Mouse (Mus musculus): ENCODE data around the gene Lhb. TPM values are rescaled to one million over a fixed set of nuclear protein-coding genes. Genes with fewer than 3 reads are reported as not detected.

The Lhb gene
- polyA plus RNA-seq, 1 experiment, result 0.07 TPM

GRCm38 (mm10) chr7:45401521-45402085 is 19.0 kb upstream of the Lhb start:
- H3ac ChIP-seq (ENCODE audit: control insufficient read depth, insufficient read length), result no peak overlapping the region
- H3K27me3 ChIP-seq (ENCODE audit: control insufficient read depth, insufficient read depth, insufficient read length), result peaks cover 6% of the 10 kb centered on the region
- no peaks in the 10 kb centered on the region for H3K36me3 ChIP-seq (ENCODE audit: control insufficient read depth, insufficient read depth)
- no peak overlapping the region for H3K4me3 ChIP-seq
- H3K79me2 ChIP-seq (ENCODE audit: control insufficient read depth, insufficient read depth), result no peaks in the 10 kb centered on the region
- no peak overlapping the region for H3K4me2 ChIP-seq (ENCODE audit: low read depth)
- TF ChIP-seq CEBPB (IDR thresholded peaks at IDR 0.05; ENCODE audit: insufficient read depth, poor library complexity, severe bottlenecking) (no peak), TCF3 (IDR thresholded peaks at IDR 0.05; ENCODE audit: insufficient read length, low read depth) (no peak)

GRCm38 (mm10) chr7:45403532-45404261 is 16.9 kb upstream of the Lhb start:
- Histone ChIP-seq H3K27me3 (ENCODE audit: control insufficient read depth, insufficient read depth, insufficient read length) (peaks cover 10% of the 10 kb centered on the region), H3K4me3 (no peak overlapping the region), H3K36me3 (ENCODE audit: control insufficient read depth, insufficient read depth) (no peaks in the 10 kb centered on the region), H3ac (ENCODE audit: control insufficient read depth, insufficient read length) (no peak overlapping the region), H3K79me2 (ENCODE audit: control insufficient read depth, insufficient read depth) (no peaks in the 10 kb centered on the region), H3K4me2 (ENCODE audit: low read depth) (no peak overlapping the region)
- peak; percentile 79 for TF ChIP-seq USF1 (IDR thresholded peaks at IDR 0.05; ENCODE audit: low read depth)
- no peak for TF ChIP-seq POLR2AphosphoS2 (IDR thresholded peaks at IDR 0.05; ENCODE audit: insufficient read length, low read depth)

- H3K27me3 ChIP-seq (ENCODE audit: control insufficient read depth, insufficient read depth, insufficient read length), result peaks cover 21% of the 10 kb centered on the region
- TF ChIP-seq TCF3 (IDR thresholded peaks at IDR 0.05; ENCODE audit: insufficient read length, low read depth) (no peak), USF1 (IDR thresholded peaks at IDR 0.05; ENCODE audit: low read depth) (no peak), CEBPB (IDR thresholded peaks at IDR 0.05; ENCODE audit: insufficient read depth, poor library complexity, severe bottlenecking) (no peak), REST (IDR thresholded peaks at IDR 0.05; ENCODE audit: insufficient read depth, insufficient read length) (no peak), MYOD1 (IDR thresholded peaks at IDR 0.05; ENCODE audit: control insufficient read depth in 1 of 3, insufficient read length in 2 of 3, low read depth in 2 of 3) (no peak), E2F4 (IDR thresholded peaks at IDR 0.05; ENCODE audit: insufficient read depth) (no peak), SRF (IDR thresholded peaks at IDR 0.05; ENCODE audit: control insufficient read depth, insufficient read length, low read depth) (no peak), POLR2AphosphoS2 (IDR thresholded peaks at IDR 0.05; ENCODE audit: insufficient read length, low read depth) (no peak), POLR2A (IDR thresholded peaks at IDR 0.05; ENCODE audit: insufficient read length, low read depth) (no peak), TCF12 (IDR thresholded peaks at IDR 0.05; ENCODE audit: insufficient read depth, poor library complexity, severe bottlenecking) (no peak), MYOG (IDR thresholded peaks at IDR 0.05; ENCODE audit: control insufficient read depth in 1 of 3, insufficient read depth in 1 of 3, insufficient read length in 2 of 3, low read depth in 2 of 3) (no peak), MAX (IDR thresholded peaks at IDR 0.05; ENCODE audit: low read depth) (no peak)
- peak within 1 kb of the TSS; percentile 67 for H3K4me2 ChIP-seq (ENCODE audit: low read depth)
- H3K36me3 ChIP-seq (ENCODE audit: control insufficient read depth, insufficient read depth), result no peaks in the 10 kb centered on the region
- no peaks in the 10 kb centered on the region for H3K79me2 ChIP-seq (ENCODE audit: control insufficient read depth, insufficient read depth)
- peak within 1 kb of the TSS; percentile 6 for H3K4me3 ChIP-seq
- no peak within 1 kb of the TSS for H3ac ChIP-seq (ENCODE audit: control insufficient read depth, insufficient read length)
These were observed 15.2 kb upstream of the Lhb start, which contains the start of gene Kcna7 for GRCm38 (mm10) chr7:45405091-45406075. Kcna7 (plus strand) TSS chr7:45405653.

GRCm38 (mm10) chr7:45406157-45407156 is 14.2 kb upstream of the Lhb start:
- Histone ChIP-seq H3K79me2 (ENCODE audit: control insufficient read depth, insufficient read depth) (no peaks in the 10 kb centered on the region), H3ac (ENCODE audit: control insufficient read depth, insufficient read length) (no peak overlapping the region), H3K4me3 (no peak overlapping the region), H3K4me2 (ENCODE audit: low read depth) (peak overlapping the region; percentile 67), H3K27me3 (ENCODE audit: control insufficient read depth, insufficient read depth, insufficient read length) (peaks cover 26% of the 10 kb centered on the region), H3K36me3 (ENCODE audit: control insufficient read depth, insufficient read depth) (no peaks in the 10 kb centered on the region)
- TF ChIP-seq POLR2AphosphoS2 (IDR thresholded peaks at IDR 0.05; ENCODE audit: insufficient read length, low read depth) (no peak), POLR2A (IDR thresholded peaks at IDR 0.05; ENCODE audit: insufficient read length, low read depth) (peak; percentile 24), MYOD1 (IDR thresholded peaks at IDR 0.05; ENCODE audit: control insufficient read depth in 1 of 3, insufficient read length in 2 of 3, low read depth in 2 of 3) (peak in 1 of 3 experiments; percentile 7)
